Mouse (Mus musculus): ENCODE results near the gene Tagap.

DNA sequence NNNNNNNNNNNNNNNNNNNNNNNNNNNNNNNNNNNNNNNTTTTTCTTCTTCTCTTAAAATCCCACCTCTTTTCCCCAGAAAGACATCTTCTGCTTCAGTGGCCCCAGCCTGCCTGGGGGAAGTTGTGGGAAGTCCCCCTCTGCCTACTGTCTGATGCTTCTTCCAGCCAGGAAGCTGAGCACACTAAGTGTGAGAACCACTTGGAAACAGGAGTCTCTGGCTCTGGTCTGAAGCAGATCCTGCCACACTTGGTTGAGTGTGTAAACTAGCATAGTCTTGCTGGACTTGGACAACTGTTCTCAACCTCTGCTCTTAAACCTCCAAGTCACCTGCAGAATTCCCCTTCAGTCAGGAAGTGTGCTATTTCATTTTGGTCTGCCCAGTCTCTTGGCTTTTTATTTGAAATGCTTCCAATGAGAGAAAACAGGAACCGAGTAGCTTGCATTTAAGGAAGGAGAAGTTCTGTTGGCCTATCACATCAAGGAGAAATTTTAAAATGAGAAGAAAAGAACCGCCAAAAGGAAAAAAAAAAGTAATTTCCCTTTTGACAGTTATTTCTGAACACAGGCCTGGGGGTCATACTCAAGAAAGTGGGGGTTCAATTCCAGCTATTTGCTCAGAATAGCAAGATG, 11.1 kb upstream of the Tagap start:
- TF ChIP-seq GATA1 (IDR thresholded peaks at IDR 0.05; ENCODE audit: low read length): no peak
- no peak for TF ChIP-seq TAL1 (IDR thresholded peaks at IDR 0.05; ENCODE audit: low read length)
